Mouse (Mus musculus): Measurements from ENCODE around the gene Chrm4. TPM values are rescaled to one million over a fixed set of nuclear protein-coding genes. Genes with fewer than 3 reads are reported as not detected.

Chrm4 gene
- polyA plus RNA-seq, 1 experiment: 0.55 TPM

DNA sequence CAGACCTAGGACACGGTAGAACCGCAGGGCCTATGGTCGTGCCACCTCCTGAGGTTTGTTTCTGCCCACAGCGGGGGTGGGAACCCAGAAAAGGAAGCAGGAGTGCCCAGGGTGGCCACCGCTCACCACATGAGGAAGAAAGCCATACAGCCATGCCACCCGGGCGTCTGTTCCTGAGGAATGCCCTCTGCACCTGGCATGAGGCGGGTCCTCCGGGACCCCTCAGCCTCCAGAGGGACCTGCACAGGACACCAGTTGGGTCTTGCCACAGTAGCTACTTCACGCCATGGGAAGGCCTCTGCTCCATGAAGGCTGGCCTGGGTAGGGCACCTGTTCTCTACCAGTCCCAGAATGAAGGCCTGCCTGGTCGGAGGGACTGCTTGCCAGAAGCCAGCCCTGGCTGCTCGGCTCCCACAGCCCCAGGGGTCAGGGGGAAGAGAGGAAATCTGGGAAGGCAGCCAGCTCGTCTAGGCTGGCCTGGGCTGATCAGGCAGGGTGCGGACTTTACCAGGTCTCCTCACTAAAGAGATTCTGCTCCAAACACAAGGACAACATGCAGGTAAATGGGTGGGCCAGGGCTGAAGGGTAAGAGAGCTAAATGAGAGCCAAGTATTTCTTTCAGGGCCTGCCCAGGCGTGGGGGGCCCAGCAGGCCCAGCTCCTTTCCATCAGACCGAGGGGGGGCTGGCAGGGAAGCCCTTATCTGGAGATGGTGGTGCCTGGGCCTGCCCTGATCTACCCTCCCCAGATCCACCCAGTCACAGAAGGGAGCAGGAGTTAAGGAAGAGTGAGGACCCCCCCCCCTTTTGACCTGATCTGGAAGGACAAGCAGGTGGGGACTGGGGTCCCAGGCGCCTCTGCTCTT is 22.6 kb downstream of the Chrm4 start:
- no peak overlapping the region for H3K4me3 ChIP-seq (ENCODE audit: insufficient read depth, poor library complexity, severe bottlenecking)
- no peak overlapping the region for H3ac ChIP-seq (ENCODE audit: control insufficient read depth, insufficient read length, low read depth)
- no peak for TF ChIP-seq MYOG (IDR thresholded peaks at IDR 0.05; ENCODE audit: control insufficient read depth, extremely low read depth, insufficient read length)
- TF ChIP-seq FOSL1 (IDR thresholded peaks at IDR 0.05; ENCODE audit: insufficient read depth, low read length, poor library complexity, severe bottlenecking): no peak
- TF ChIP-seq CTCF (IDR thresholded peaks at IDR 0.05; ENCODE audit: control insufficient read depth, insufficient read depth, insufficient read length): no peak

DNA sequence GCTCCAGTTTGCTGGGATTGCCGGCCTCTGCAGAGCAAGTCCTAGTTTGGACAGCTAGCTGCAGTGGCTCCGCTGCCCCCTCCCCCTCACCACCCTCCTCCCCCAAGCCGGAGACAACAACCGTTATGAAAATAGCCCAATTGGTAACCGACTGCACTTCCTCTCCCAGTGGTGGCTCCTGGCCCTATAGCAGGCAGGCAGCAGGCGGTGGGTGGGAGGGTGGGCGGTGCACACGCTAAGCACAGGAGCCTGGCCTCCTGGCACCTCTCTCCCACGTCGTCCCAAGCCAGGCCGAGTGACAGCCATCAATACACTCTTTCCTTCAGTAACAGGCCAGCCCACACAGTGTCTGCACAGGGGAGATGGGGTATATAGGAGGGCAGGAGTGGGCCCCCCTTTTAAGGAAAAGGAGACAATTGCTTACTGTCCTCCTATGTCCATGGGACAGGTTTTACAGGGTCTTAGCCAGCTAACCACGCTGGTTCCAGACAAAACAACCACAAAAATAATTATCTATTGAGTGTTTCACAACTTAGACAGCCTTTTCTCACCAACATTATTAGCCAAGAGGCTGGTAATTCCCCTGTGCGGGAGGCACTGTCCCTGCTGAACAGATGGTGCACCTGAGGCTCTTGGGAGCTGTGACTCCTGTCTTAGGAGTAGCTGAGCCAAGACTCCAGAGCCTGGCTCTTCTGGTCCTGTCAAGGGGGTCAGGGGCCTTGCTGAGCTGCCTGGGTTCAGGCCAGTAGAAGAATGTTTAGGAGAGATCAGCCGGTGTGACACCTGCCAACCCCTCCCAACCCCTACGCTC is 23.4 kb downstream of the Chrm4 start:
- TF ChIP-seq CTCF (IDR thresholded peaks at IDR 0.05; ENCODE audit: control insufficient read depth, insufficient read depth, insufficient read length) (no peak), MAX (IDR thresholded peaks at IDR 0.05) (no peak), USF1 (IDR thresholded peaks at IDR 0.05; ENCODE audit: low read depth) (no peak), FOSL1 (IDR thresholded peaks at IDR 0.05; ENCODE audit: insufficient read depth, low read length, poor library complexity, severe bottlenecking) (no peak), MYOD1 (IDR thresholded peaks at IDR 0.05; ENCODE audit: control insufficient read depth, insufficient read length, low read depth) (no peak)
- Histone ChIP-seq H3K79me2 (ENCODE audit: control insufficient read depth, insufficient read depth) (peaks cover 84% of the 10 kb centered on the region), H3K4me3 (ENCODE audit: insufficient read depth, poor library complexity, severe bottlenecking) (no peak overlapping the region), H3K79me3 (ENCODE audit: low read depth) (peaks cover 21% of the 10 kb centered on the region), H3ac (ENCODE audit: control insufficient read depth, insufficient read length, low read depth) (no peak overlapping the region), H3K36me3 (ENCODE audit: control insufficient read depth, insufficient read depth) (no peaks in the 10 kb centered on the region), H3K27me3 (ENCODE audit: control insufficient read depth, insufficient read depth, insufficient read length) (no peaks in the 10 kb centered on the region)

More for the DNA sequence above, 22.6 kb downstream of the Chrm4 start:
- peaks cover 19% of the 10 kb centered on the region for H3K79me3 ChIP-seq (ENCODE audit: low read depth)
- H3K79me2 ChIP-seq (ENCODE audit: control insufficient read depth, insufficient read depth): peaks cover 80% of the 10 kb centered on the region
- no peaks in the 10 kb centered on the region for H3K27me3 ChIP-seq (ENCODE audit: control insufficient read depth, insufficient read depth, insufficient read length)
- H3K36me3 ChIP-seq (ENCODE audit: control insufficient read depth, insufficient read depth): no peaks in the 10 kb centered on the region

DNA sequence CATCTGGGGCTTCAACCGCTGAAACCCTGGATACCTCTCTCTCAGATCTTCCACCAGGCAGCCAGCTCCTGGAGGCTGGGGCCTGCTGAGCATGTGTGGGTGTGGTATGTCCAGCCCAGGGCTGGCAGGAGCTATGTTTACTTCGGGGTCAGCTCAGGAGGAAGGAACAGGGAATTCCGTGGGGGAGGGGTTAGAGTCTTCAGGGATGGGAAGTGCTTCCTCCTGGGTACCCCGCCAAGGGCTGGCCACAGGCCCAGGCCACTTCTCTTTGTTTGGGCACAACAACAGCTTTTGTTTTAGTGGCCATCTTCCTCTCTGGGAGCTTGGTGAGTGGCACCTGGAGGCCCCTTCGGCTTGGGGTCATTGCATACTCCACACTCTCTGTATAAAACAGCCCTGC is 26.8 kb downstream of the Chrm4 start:
- Histone ChIP-seq H3K36me3 (ENCODE audit: control insufficient read depth, insufficient read depth) (no peaks in the 10 kb centered on the region), H3K79me3 (ENCODE audit: low read depth) (peaks cover 26% of the 10 kb centered on the region), H3K79me2 (ENCODE audit: control insufficient read depth, insufficient read depth) (peaks cover 88% of the 10 kb centered on the region), H3ac (ENCODE audit: control insufficient read depth, insufficient read length, low read depth) (no peak overlapping the region), H3K27me3 (ENCODE audit: control insufficient read depth, insufficient read depth, insufficient read length) (no peaks in the 10 kb centered on the region), H3K4me3 (ENCODE audit: insufficient read depth, poor library complexity, severe bottlenecking) (no peak overlapping the region)
- TF ChIP-seq MYOD1 (IDR thresholded peaks at IDR 0.05; ENCODE audit: control insufficient read depth, insufficient read length, low read depth) (no peak), FOSL1 (IDR thresholded peaks at IDR 0.05; ENCODE audit: insufficient read depth, low read length, poor library complexity, severe bottlenecking) (no peak), CEBPB (IDR thresholded peaks at IDR 0.05; ENCODE audit: low read depth) (no peak), MYOG (IDR thresholded peaks at IDR 0.05; ENCODE audit: control insufficient read depth, extremely low read depth, insufficient read length) (no peak), USF1 (IDR thresholded peaks at IDR 0.05; ENCODE audit: low read depth) (no peak), CTCF (IDR thresholded peaks at IDR 0.05; ENCODE audit: control insufficient read depth, insufficient read depth, insufficient read length) (no peak), MAX (IDR thresholded peaks at IDR 0.05) (no peak)

DNA sequence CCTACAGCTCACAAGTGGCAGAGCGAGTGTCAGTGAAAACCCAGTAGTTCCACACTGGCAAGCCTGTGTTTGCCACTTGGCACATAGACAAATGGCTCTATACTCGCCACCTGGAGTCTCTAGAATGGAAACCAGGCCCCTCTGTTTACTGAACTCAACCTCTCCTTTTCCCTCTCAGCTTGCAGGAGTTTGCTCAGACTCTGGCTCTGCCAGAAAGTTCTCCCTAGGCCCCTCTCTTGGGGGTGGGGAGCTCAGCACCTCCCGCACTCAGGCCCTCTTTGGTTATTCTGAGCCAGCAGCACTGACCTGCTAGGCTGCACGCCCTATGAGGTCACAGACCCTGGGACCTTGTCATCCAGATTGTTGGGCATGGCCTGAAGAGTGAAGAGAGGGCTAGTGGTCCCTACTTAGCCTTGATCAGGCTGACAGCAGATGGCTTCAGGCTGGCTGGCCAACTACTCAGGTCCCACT is 28.1 kb downstream of the Chrm4 start:
- TF ChIP-seq FOSL1 (IDR thresholded peaks at IDR 0.05; ENCODE audit: insufficient read depth, low read length, poor library complexity, severe bottlenecking) (no peak), CEBPB (IDR thresholded peaks at IDR 0.05; ENCODE audit: low read depth) (no peak), USF1 (IDR thresholded peaks at IDR 0.05; ENCODE audit: low read depth) (no peak), CTCF (IDR thresholded peaks at IDR 0.05; ENCODE audit: control insufficient read depth, insufficient read depth, insufficient read length) (no peak), MYOG (IDR thresholded peaks at IDR 0.05; ENCODE audit: control insufficient read depth, extremely low read depth, insufficient read length) (no peak), MAX (IDR thresholded peaks at IDR 0.05) (no peak), MYOD1 (IDR thresholded peaks at IDR 0.05; ENCODE audit: control insufficient read depth, insufficient read length, low read depth) (no peak)
- Histone ChIP-seq H3ac (ENCODE audit: control insufficient read depth, insufficient read length, low read depth) (no peak overlapping the region), H3K27me3 (ENCODE audit: control insufficient read depth, insufficient read depth, insufficient read length) (no peaks in the 10 kb centered on the region)

DNA sequence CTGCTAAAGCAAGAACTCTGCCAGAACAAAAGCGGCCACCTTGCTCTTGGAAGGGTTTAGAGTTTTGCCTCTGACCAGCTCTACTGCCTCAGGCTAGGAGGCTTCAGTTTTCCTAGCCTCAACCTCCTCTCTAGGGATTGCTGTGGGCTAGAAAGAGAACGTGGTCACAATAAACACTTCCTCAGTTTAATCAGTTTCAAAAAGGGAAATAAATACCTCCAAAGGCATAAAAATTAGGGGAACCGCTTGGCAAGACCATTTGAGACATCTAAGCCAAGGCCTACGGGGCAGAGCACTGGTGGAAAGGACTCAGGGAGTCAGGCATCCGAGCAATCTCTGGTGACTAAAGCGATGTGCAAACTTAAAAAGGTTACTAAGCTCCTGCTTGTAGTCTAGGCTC is 28.8 kb downstream of the Chrm4 start:
- no peaks in the 10 kb centered on the region for H3K27me3 ChIP-seq (ENCODE audit: control insufficient read depth, insufficient read depth, insufficient read length)
- H3K79me2 ChIP-seq (ENCODE audit: control insufficient read depth, insufficient read depth): peaks cover 88% of the 10 kb centered on the region
- H3ac ChIP-seq (ENCODE audit: control insufficient read depth, insufficient read length, low read depth): no peak overlapping the region
- H3K36me3 ChIP-seq (ENCODE audit: control insufficient read depth, insufficient read depth): peaks cover 3% of the 10 kb centered on the region
- H3K4me3 ChIP-seq (ENCODE audit: insufficient read depth, poor library complexity, severe bottlenecking): no peak overlapping the region
- TF ChIP-seq USF1 (IDR thresholded peaks at IDR 0.05; ENCODE audit: low read depth) (no peak), FOSL1 (IDR thresholded peaks at IDR 0.05; ENCODE audit: insufficient read depth, low read length, poor library complexity, severe bottlenecking) (no peak)
- H3K79me3 ChIP-seq (ENCODE audit: low read depth): peaks cover 21% of the 10 kb centered on the region

More for the DNA sequence above, 28.1 kb downstream of the Chrm4 start:
- H3K79me3 ChIP-seq (ENCODE audit: low read depth): peaks cover 18% of the 10 kb centered on the region
- H3K36me3 ChIP-seq (ENCODE audit: control insufficient read depth, insufficient read depth): peaks cover 1% of the 10 kb centered on the region
- H3K79me2 ChIP-seq (ENCODE audit: control insufficient read depth, insufficient read depth): peaks cover 88% of the 10 kb centered on the region
- no peak overlapping the region for H3K4me3 ChIP-seq (ENCODE audit: insufficient read depth, poor library complexity, severe bottlenecking)
